Mouse (Mus musculus) forebrain, embryonic 13.5 days (tissue): ENCODE measurements at regions not wholly inside any gene's neighbourhood (a gene's known extent, or its start where the extent isn't known, plus 50 kb on each side); places are given as distances from the start of the nearest gene placed in this dataset.

Experiments
- ATAC-seq: fragments of 200-750 bp; cut with Nextera tagmentation; 2 replicates; pipeline ENCODE4 v1.8.0; 2017
- H3K27ac ChIP-seq: fragments of 300-500 bp; sonication (generic); 2 replicates; pipeline ENCODE4 v1.5.1; 2015; ENCODE audit warnings: inconsistent platforms, mild to moderate bottlenecking, moderate library complexity
- H3K27me3 ChIP-seq: fragments of 300-500 bp; sonication (generic); 2 replicates; pipeline ENCODE4 v1.6.1; 2015; ENCODE audit warnings: mild to moderate bottlenecking, inconsistent platforms
- H3K36me3 ChIP-seq: fragments of 300-500 bp; sonication (generic); 2 replicates; pipeline ENCODE4 v1.6.1; 2015; ENCODE audit warnings: mild to moderate bottlenecking, inconsistent platforms; ENCODE audit not compliant: poor library complexity, severe bottlenecking
- H3K4me1 ChIP-seq: fragments of 300-500 bp; sonication (generic); 2 replicates; pipeline ENCODE4 v1.6.1; 2015; ENCODE audit warnings: inconsistent platforms
- H3K4me2 ChIP-seq: fragments of 300-500 bp; sonication (generic); 2 replicates; pipeline ENCODE4 v1.6.1; 2015; ENCODE audit warnings: inconsistent platforms, mild to moderate bottlenecking, moderate library complexity
- H3K4me3 ChIP-seq: fragments of 300-500 bp; sonication (generic); 2 replicates; pipeline ENCODE4 v1.5.1; 2015; ENCODE audit warnings: mild to moderate bottlenecking, inconsistent platforms
- H3K9ac ChIP-seq: fragments of 300-500 bp; sonication (generic); 2 replicates; pipeline ENCODE4 v1.6.1; 2015; ENCODE audit warnings: mild to moderate bottlenecking, inconsistent platforms
- H3K9me3 ChIP-seq: fragments of 300-500 bp; sonication (generic); replicated peaks from 2 replicates; pipeline ENCODE4 v1.6.1; 2016; ENCODE audit warnings: inconsistent platforms
- WGBS: fragments of 180-500 bp; shearing (Covaris S2); methylation state at CpG from one replicate; pipeline ENCODE4 v1.1.7; 2015; 5-methylcytosine and 5-hydroxymethylcytosine counted together

DNA sequence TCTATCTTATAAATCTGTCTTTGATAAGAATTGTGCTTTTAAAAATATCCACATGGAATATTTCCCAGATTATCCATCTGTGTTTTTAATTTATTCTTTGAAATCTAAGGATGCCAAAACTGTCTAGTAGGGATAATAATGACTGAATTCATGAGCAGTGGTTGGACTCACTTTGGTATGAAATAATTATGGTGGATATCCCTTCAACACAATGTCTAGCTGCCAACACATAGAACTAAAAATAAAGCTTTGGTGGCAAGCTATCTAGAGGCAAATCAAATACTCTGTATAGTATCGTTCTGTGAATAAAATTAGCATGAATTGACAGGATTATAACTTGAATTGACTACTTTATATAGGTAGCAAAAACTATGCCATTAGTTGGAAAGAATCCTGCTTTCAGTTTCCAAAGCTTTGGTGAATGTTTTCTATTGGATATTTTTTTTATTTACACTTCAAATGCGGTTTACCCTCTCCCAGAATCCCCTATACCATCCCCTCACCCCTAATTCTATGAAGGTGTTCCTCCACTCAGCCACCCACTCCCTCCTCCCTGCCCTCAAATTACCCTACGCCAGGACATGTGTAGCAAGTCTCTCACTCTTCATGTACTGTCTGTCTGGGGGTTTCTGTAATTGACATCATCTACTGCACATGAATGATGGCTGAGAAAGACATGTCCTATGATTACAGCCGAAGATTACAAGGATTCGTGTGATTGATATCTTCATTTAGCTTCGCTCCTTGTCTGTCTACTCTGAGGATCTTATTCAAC, 463.6 kb upstream of the Cadm2 start:
- ATAC-seq, result peak; percentile 70; the same call in 1 of the 2 replicates
- Histone ChIP-seq H3K36me3 (no peaks in the 10 kb centered on the region), H3K27me3 (no peaks in the 10 kb centered on the region), H3K4me1 (no peaks in the 10 kb centered on the region), H3K4me3 (no peak overlapping the region), H3K27ac (no peak overlapping the region), H3K9ac (no peak overlapping the region), H3K9me3 (no peaks in the 10 kb centered on the region), H3K4me2 (no peak overlapping the region)
- 85% methylated on average over 6 of the region's 6 CpGs for WGBS

DNA sequence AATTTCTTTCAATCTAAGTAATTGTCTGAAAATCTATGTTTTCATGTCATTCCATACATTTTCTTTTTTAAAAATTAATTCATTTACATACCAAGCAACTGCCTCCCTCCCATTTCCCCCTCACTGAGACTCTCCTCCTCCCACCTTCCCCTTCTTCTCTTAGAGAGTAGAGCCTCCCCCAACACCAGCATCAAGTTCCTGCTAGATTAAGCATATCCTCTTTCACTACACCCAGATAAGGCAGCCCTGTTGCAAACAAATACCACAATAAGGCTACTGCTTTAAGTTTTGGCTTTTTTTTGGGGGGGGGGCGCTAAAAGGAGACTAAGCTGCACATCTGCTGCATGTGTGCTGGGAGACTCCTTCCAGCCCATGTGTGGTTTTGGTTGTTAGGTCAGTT, 458.3 kb upstream of the Cadm2 start:
- no peaks in the 10 kb centered on the region for H3K36me3 ChIP-seq
- H3K9me3 ChIP-seq, result no peaks in the 10 kb centered on the region
- no peak overlapping the region for H3K27ac ChIP-seq
- H3K4me1 ChIP-seq, result no peaks in the 10 kb centered on the region
- 52% methylated on average over 1 of the region's 1 CpGs for WGBS
- H3K4me2 ChIP-seq, result no peak overlapping the region
- no peak overlapping the region for H3K9ac ChIP-seq
- no peak for ATAC-seq
- no peak overlapping the region for H3K4me3 ChIP-seq
- H3K27me3 ChIP-seq, result no peaks in the 10 kb centered on the region
